Mouse (Mus musculus) megakaryocyte, embryonic 14.5 days (primary cell): Measurements from ENCODE around the gene Tpp1.

Experiments used
- FLI1 ChIP-seq: IDR thresholded peaks from 2 replicates; pipeline ENCODE4 v1.6.1; 2012; ENCODE audit warnings: low read length, inconsistent platforms, mixed read lengths
- GATA1 ChIP-seq: IDR thresholded peaks from 3 replicates; pipeline ENCODE4 v1.6.1; 2012; ENCODE audit warnings: mixed read lengths, low read length, inconsistent platforms, borderline replicate concordance

DNA sequence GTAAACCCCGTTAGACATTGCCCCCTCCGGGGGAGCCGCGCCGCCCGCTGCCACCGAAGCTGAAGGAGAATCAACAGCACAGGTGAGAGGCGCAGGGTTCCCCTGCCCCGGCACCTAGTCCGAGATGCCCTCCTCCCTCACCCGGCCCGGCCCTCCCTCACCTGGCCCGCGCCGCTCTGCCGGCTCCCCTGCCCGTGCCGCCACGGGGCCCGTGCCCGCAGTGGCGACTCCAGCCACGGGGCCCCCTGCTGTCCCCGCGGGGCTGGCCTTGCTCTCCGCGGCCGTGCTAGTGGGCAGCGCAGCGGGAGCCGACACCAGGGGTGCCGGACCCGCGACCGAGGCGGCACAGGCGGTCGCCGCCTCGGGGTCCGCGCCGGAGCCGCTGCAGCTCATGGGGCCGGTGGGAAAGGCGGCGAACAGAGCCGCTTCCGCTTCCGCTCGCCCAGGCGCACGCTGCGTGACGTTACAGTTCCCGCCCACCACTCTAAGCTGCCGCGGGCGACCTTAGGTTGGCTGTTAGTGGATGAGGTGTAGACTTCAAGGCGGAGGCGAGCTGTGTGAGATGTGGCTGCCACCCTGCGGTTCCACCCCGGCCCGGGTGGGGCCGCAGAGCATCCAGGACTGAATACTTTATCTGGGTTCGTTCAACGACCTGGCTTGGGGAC lies 8.0 kb downstream of the Tpp1 start, which contains the start of gene Taf10:
- no peak for TF ChIP-seq FLI1
- no peak for TF ChIP-seq GATA1
